Mouse (Mus musculus): Measurements from ENCODE around the gene Fam227b. TPM values are rescaled to one million over a fixed set of nuclear protein-coding genes. Genes with fewer than 3 reads are reported as not detected.

The Fam227b gene
- polyA plus RNA-seq (2015; fragmentation: Nextera tagmentation; extraction: Ambion mirVana): 0.10 TPM in 1 of 2 replicates, not detected in the other

DNA sequence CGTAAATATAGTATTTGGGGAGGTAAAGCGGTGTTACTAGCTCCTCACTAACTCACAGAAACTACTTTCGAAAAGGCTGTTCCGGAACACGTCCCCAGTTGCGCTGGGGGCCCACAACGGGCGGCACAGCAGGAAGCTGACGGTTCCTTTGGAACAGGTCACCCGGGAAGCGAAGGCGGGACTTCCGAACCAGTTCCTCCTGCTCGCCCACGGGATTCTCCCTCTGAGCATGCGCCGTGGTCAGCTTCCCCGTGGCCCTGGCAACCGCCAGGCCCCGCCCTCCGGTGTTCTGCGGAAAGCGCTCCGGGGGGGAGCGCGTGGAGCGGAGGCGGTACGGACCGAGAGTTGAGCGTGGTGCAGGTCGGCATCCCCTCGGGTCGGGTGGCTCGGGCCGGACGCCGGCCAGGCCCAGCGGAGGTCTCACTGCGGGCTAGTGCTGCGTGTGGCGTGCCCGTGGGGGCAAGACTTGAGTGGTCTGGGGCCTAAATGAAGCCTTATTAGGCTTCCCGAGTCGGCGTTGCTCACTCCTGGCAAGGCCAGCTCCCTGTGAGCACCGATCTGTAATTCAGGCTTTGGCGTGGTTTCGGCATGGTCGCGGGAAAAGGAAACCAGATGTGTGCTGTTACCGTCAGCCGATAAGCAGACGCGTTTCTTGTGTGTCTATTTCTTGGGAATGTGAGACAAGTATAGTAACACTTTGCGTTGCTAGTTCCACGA, at the start of gene Fam227b, which contains the start of gene Dtwd1:
TSS of gene Fam227b (minus strand) at position 150 of the 717 bp plus-strand sequence.
TSS of gene Dtwd1 (plus strand) at position 287 of the 717 bp plus-strand sequence.
- Histone ChIP-seq H3K27me3 (no peaks in the 10 kb centered on the region), H3K9ac (peak within 1 kb of the TSS; percentile 92), H3K9me3 (no peaks in the 10 kb centered on the region), H3K4me3 (peak within 1 kb of the TSS; percentile 81), H3K4me1 (replicated peaks) (peaks cover 9% of the 10 kb centered on the region; the same call in 1 of the 2 replicates), H3K4me2 (peak within 1 kb of the TSS; percentile 62), H3K27ac (replicated peaks) (peak within 1 kb of the TSS; percentile 90), H3K36me3 (peaks cover 10% of the 10 kb centered on the region; the same call in 1 of the 2 replicates)
- WGBS: under 1% methylated on average over 57 of the region's 57 CpGs
- ATAC-seq (ENCODE audit: low read depth): peak; percentile 100

GRCm38 (mm10) chr2:126198971-126199370, 47.2 kb upstream of the Fam227b start:
- Histone ChIP-seq H3K9me3 (no peaks in the 10 kb centered on the region), H3K9ac (no peak overlapping the region), H3K4me2 (no peak overlapping the region), H3K27me3 (no peaks in the 10 kb centered on the region), H3K4me3 (no peak overlapping the region), H3K4me1 (replicated peaks) (no peaks in the 10 kb centered on the region), H3K27ac (replicated peaks) (no peak overlapping the region), H3K36me3 (no peaks in the 10 kb centered on the region)
- no peak for ATAC-seq (ENCODE audit: low read depth)
- 89% methylated on average over 3 of the region's 3 CpGs for WGBS

- Histone ChIP-seq H3K4me3 (no peak overlapping the region), H3K4me2 (no peak overlapping the region), H3K27ac (replicated peaks) (no peak overlapping the region), H3K9ac (no peak overlapping the region), H3K27me3 (no peaks in the 10 kb centered on the region), H3K4me1 (replicated peaks) (no peaks in the 10 kb centered on the region), H3K9me3 (no peaks in the 10 kb centered on the region), H3K36me3 (no peaks in the 10 kb centered on the region)
- ATAC-seq (ENCODE audit: low read depth): no peak
- WGBS: 68% methylated on average over 12 of the region's 12 CpGs
Observed at GRCm38 (mm10) chr2:126195631-126196356, 44.0 kb upstream of the Fam227b start.

DNA sequence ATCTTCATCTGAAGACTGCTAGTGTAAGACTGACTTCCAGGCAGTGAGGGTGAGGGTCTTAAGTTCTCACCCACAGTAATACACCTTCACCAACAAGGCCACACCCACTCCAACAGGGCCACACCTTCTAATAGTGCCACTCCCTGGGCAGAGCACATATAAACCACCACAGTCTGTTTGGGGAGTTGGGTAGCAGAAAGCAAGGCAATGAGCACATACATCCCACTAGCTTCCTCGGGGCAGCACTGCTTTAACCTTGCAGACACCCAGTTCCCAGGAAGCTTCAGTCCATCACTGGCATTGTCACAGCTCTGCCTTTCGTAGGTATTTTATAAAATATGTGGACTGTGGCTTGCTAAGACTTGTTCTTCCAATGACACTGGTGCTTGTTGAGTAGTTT, 40.3 kb upstream of the Fam227b start:
- Histone ChIP-seq H3K4me2 (no peak overlapping the region), H3K27ac (replicated peaks) (no peak overlapping the region), H3K36me3 (no peaks in the 10 kb centered on the region), H3K9ac (no peak overlapping the region), H3K4me3 (no peak overlapping the region), H3K9me3 (no peaks in the 10 kb centered on the region), H3K27me3 (no peaks in the 10 kb centered on the region), H3K4me1 (replicated peaks) (no peaks in the 10 kb centered on the region)
- no peak for ATAC-seq (ENCODE audit: low read depth)
- 89% methylated on average over 2 of the region's 2 CpGs for WGBS

GRCm38 (mm10) chr2:126191306-126191705, 39.5 kb upstream of the Fam227b start:
- Histone ChIP-seq H3K27ac (replicated peaks) (no peak overlapping the region), H3K27me3 (no peaks in the 10 kb centered on the region), H3K4me3 (no peak overlapping the region), H3K9ac (no peak overlapping the region), H3K36me3 (no peaks in the 10 kb centered on the region), H3K9me3 (no peaks in the 10 kb centered on the region), H3K4me2 (no peak overlapping the region), H3K4me1 (replicated peaks) (no peaks in the 10 kb centered on the region)
- no peak for ATAC-seq (ENCODE audit: low read depth)
- 81% methylated on average over 4 of the region's 4 CpGs for WGBS

GRCm38 (mm10) chr2:126171427-126171826, 19.6 kb upstream of the Fam227b start:
- Histone ChIP-seq H3K36me3 (peaks cover 2% of the 10 kb centered on the region; the same call in 1 of the 2 replicates), H3K4me3 (no peak overlapping the region), H3K27ac (replicated peaks) (no peak overlapping the region), H3K27me3 (no peaks in the 10 kb centered on the region), H3K9me3 (no peaks in the 10 kb centered on the region), H3K9ac (no peak overlapping the region), H3K4me2 (no peak overlapping the region), H3K4me1 (replicated peaks) (no peaks in the 10 kb centered on the region)
- WGBS: 92% methylated on average over 1 of the region's 1 CpGs
- no peak for ATAC-seq (ENCODE audit: low read depth)

DNA sequence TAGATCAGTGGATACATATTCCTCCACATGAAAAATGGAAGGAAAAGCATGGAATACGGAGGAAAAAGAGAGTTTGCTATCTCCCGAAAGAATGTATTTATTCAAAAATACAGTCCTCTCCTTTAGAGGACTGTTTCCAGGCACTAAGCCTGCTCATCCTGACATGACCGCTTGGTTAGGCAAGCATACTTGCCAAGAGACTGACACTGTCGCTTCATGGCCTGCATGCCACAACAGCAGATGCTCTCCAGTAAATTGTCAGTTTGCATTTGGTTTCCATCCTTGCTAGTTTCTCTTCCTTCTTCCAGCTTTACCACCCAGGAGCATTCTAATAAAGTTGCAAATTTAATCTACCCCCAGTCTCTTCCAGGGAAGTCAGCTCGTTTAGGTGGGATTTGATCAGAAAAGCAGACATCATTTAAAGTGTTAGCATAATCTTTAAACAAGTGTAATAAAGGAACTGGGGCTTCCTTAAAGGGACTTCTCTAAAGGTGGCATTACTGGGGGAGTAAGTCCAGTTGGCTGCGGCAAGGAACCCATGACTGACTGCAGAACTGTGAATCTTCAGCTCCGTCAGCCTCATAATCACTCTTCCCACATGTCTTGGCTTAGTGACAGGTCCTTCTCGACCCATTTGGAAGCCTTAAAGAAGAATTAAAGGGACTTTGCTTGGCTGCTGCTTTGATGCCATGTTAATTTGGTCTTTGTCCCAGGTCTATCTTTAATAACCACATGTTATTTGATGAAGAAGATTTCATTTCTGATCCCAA, 15.2 kb upstream of the Fam227b start:
- no peaks in the 10 kb centered on the region for H3K4me1 ChIP-seq (replicated peaks)
- H3K4me3 ChIP-seq: no peak overlapping the region
- H3K9me3 ChIP-seq: no peaks in the 10 kb centered on the region
- H3K9ac ChIP-seq: no peak overlapping the region
- ATAC-seq (ENCODE audit: low read depth): no peak
- 90% methylated on average over 8 of the region's 8 CpGs for WGBS
- peaks cover 23% of the 10 kb centered on the region for H3K36me3 ChIP-seq
- H3K27me3 ChIP-seq: no peaks in the 10 kb centered on the region
- H3K4me2 ChIP-seq: no peak overlapping the region
- H3K27ac ChIP-seq (replicated peaks): no peak overlapping the region

DNA sequence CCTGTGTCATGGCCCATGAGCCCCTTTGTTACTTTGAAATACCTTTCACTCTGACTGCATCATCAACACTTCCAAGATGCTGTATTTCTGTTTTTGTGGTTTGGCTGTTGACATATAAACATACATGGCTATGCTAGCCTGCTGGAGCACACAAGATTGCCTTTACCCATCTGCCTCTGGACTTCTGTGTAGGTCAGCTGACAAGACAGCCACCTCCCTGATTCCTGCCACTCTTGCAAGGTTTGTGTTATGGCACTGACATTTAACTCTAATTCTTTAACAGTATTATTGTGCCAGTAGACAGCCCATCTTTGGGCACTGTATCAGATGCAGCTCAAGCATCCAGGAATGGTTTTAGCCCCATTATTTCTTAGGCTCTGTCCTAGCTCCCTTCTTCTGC, 14.5 kb upstream of the Fam227b start:
- Histone ChIP-seq H3K4me1 (replicated peaks) (no peaks in the 10 kb centered on the region), H3K27me3 (no peaks in the 10 kb centered on the region), H3K27ac (replicated peaks) (no peak overlapping the region), H3K9me3 (no peaks in the 10 kb centered on the region), H3K36me3 (peaks cover 30% of the 10 kb centered on the region), H3K4me2 (no peak overlapping the region), H3K9ac (no peak overlapping the region), H3K4me3 (no peak overlapping the region)
- ATAC-seq (ENCODE audit: low read depth): no peak

GRCm38 (mm10) chr2:126165277-126166018, 13.6 kb upstream of the Fam227b start:
- no peak overlapping the region for H3K27ac ChIP-seq (replicated peaks)
- H3K4me2 ChIP-seq: no peak overlapping the region
- ATAC-seq (ENCODE audit: low read depth): no peak
- no peaks in the 10 kb centered on the region for H3K9me3 ChIP-seq
- H3K4me1 ChIP-seq (replicated peaks): no peaks in the 10 kb centered on the region
- no peak overlapping the region for H3K9ac ChIP-seq
- WGBS: 93% methylated on average over 5 of the region's 5 CpGs
- H3K27me3 ChIP-seq: no peaks in the 10 kb centered on the region
- no peak overlapping the region for H3K4me3 ChIP-seq
- peaks cover 39% of the 10 kb centered on the region for H3K36me3 ChIP-seq

- Histone ChIP-seq H3K4me2 (no peak overlapping the region), H3K27me3 (no peaks in the 10 kb centered on the region), H3K4me3 (no peak overlapping the region), H3K36me3 (no peaks in the 10 kb centered on the region), H3K9ac (no peak overlapping the region), H3K4me1 (replicated peaks) (peaks cover 1% of the 10 kb centered on the region; the same call in 1 of the 2 replicates), H3K9me3 (no peaks in the 10 kb centered on the region), H3K27ac (replicated peaks) (no peak overlapping the region)
- no peak for ATAC-seq (ENCODE audit: low read depth)
Observed at GRCm38 (mm10) chr2:126147723-126148122, 4.1 kb downstream of the Fam227b start.

DNA sequence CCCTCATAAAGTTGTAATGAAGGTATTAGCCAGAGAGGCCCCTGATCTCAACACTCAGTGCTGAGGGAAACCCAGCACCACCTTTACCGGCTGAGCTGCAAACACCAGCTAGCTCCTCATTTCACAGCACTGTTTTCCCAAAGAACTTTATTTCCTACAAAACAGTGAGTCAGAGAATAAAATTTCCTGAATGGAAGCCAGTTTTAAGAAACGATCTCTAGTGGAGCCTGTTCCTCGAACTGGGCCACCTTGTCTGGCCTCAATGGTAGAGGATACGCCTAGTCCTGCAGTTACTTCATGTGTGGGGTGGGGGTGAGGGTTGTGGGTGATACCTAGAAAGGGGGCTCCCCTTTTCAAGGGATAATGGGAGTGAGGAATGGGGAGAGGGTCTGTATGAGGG, 57.2 kb downstream of the Fam227b start:
- H3K27me3 ChIP-seq: no peaks in the 10 kb centered on the region
- H3K4me1 ChIP-seq (replicated peaks): no peaks in the 10 kb centered on the region
- H3K4me2 ChIP-seq: no peak overlapping the region
- WGBS: 89% methylated on average over 4 of the region's 4 CpGs
- H3K9me3 ChIP-seq: no peaks in the 10 kb centered on the region
- H3K27ac ChIP-seq (replicated peaks): no peak overlapping the region
- H3K9ac ChIP-seq: no peak overlapping the region
- no peaks in the 10 kb centered on the region for H3K36me3 ChIP-seq
- H3K4me3 ChIP-seq: no peak overlapping the region
- no peak for ATAC-seq (ENCODE audit: low read depth)
